Mouse (Mus musculus) embryo, embryonic 11.5 days (tissue): Measurements from ENCODE around the gene Fkbp1b.
"Not testable (repeated sequence)": the region's sequence is repeated elsewhere in the genome, so short reads cannot be mapped to it uniquely, and the experiment has no call there.

Source experiments
- DNase-seq: peaks from one replicate; pipeline ENCODE4 v3.0.0-alpha.2; 2012; ENCODE audit warnings: low read depth, low spot score

The Fkbp1b gene

DNA sequence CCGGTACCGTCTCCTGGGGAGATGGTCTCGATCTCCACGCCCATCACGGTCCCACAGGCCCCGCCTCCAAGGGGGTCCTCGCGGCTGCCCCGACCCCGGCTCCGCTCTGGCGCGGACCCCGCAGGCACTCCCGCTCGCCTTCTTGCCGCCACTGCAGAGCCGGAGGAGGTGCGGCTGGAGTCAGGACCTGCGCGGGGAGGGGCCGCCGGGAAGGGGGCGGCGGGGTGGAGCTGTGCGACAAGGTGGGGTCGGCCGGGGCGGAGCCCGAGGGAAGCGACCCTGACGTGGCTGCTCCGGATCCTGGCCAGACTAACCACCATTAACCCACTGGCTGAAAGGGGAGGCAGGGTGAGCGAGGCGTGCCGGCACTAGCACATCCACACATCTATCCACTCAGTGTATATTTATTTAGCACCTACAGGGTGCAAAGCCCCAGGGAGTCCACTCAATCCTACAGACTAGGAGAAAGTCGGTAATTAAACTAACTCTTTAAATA lies at the start of gene Fkbp1b:
TSS of gene Fkbp1b (minus strand) at position 200 of the 496 bp plus-strand sequence.
- peak; percentile 46 for DNase-seq

DNA sequence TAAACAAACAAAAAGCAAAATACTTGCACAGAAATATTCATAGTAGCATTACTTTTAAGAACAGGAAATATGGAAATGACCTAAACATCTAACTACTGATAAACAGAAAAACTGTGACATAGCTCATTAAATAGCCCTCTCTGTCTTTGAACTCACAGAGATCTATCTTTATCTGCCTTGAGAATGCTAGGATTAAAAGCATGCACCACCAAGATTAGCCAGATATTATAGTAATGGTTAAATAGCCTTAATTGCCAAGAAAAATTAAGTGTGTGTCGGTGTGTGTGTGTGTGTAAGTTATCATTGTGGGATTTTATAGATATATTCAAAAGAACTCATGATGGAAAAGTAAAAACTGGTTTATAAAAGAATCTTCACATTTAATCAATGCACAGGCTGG lies 48.5 kb upstream of the Fkbp1b start:
- DNase-seq = no peak

DNA sequence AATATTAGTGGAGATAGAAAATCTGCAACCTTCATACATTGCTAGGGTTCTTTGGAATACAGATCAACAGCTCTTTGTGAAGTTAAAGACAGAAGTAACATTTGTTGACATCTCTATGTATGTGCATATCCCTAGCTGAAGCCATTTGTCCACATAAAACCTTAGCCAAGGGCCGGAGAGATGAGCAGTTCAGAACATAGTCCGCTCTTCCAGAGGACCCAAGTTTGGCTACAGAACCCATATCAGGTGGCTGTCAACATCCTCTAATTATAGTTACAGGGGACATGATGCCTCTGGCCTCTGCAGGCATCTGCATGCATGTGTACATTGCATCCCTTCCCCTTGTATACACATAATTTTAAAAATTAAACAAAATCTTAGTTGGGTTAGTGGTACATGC lies 47.9 kb upstream of the Fkbp1b start:
- no peak for DNase-seq

DNA sequence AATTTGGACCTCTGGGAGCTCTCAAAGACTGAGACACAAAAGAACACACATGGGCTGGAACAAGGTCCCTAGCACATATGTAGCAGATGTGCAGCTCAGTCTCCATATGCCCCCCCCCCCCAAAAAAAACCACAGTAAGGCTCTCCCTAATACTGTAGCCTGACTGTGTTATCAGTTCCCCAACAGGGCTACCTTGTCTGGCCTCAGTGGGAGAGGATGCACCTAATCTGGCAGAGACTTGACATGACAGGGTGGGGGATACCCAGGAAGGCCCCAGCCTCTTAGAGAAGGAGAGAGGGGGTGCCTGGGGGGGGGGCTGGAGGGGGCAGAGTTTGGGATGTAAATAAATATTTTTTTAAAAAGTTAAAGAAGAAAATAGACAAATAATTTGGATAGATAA lies 47.3 kb upstream of the Fkbp1b start:
- DNase-seq = no peak

DNA sequence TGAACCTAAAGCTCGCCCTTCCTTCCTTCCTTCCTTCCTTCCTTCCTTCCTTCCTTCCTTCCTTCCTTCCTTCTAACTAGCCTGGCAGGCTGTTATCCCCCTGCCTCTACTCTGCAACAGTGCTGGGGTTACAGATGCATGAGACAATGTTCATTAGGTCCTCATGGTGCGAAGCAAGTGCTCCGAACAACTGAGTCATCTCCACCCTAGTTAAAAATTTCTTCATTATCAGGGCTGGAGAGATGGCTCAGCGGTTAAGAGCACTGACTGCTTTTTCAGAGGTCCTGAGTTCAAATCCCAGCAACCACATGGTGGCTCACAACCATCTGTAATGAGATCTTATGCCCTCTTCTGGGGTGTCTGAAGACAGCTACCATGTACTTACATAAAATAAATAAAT lies 45.2 kb upstream of the Fkbp1b start:
- DNase-seq = not testable (repeated sequence)

DNA sequence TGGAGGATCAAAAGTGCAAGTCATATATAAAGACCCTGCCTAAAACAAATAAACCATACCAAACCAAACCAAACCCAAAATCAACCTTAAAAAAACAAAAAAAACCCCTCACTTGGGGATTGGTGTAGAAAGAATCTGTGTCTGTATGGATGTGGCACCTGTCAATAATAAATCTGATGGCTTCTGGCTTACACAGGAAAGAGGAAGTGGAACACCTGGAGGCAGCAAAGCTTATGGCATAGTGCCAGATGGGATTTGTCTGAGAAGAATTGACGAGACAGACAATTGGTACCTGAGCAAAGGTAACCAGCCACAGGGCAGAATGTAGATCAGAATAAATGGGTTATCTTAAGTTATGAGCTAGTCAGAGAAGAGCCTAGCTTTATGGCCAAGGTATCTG lies 43.7 kb upstream of the Fkbp1b start:
- no peak for DNase-seq

- DNase-seq = no peak
Observed at GRCm38 (mm10) chr12:4882086-4882485, 40.7 kb upstream of the Fkbp1b start.

GRCm38 (mm10) chr12:4879048-4879447 lies 37.7 kb upstream of the Fkbp1b start:
- DNase-seq = no peak

DNA sequence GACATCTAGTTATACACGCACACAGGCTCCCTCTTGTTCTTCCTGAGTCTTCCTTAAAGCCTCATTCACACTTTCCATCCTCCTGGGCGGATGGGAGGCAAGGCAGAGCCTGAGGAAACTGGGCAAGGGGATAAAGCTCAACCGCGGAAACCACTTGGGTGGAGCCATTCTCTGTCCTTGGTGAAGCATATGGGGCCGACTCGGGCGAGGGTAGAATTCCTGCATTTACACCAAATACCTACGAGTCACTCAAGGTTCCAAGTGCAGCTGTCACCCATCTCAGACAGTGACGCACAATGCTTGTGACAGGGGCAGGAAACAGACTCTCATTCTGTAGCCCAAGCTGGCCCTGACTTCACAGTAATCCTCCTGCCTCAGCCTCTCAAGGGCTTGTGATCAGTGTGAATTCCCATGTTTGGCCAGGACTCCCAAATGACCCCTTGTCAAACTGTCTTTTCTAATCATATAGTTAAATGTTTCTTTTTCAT lies 36.9 kb upstream of the Fkbp1b start:
- no peak for DNase-seq

GRCm38 (mm10) chr12:4875623-4876022 lies 34.2 kb upstream of the Fkbp1b start:
- DNase-seq = no peak

DNA sequence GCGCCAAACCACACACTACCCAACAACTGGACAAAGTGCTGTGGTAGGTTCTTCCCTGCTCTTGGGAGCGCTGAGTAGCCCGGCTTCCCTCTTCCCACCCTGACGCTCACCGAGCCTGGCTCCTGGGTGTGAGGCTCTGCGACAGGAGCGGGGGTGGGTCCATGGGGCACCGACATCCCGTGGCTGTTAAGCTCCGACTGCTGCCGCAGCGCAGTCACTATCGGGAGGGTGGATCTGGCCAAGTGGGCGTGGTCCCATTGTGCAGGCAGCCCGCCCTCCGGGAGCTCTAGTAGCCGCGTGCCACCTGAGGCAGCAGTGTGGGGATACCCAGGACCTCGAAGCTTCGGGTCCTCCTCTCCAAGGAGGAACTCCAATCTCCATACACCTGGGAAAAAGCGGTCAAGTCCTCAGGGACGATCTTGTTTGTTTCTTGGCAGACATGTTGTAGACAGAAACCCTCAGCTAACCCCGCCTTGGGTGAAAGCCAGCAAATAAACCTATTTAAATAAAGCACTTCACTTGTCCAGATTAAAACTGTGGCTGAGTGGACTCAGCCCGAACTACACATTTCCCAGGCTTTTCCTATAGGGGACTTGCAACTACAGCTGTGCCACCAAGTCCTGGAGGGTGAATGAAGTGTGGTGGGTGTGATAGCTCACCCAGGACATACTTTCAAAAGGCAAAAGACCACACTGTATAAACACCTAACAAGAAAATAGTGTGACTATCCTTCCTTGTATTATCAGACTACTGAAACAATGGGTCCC lies 33.0 kb upstream of the Fkbp1b start, which contains the start of gene Mfsd2b:
TSS of gene Mfsd2b (minus strand) at position 199 of the 767 bp plus-strand sequence.
- peak; percentile 47 for DNase-seq

GRCm38 (mm10) chr12:4873531-4873930 lies 32.1 kb upstream of the Fkbp1b start:
- no peak for DNase-seq

GRCm38 (mm10) chr12:4872983-4873477 lies 31.6 kb upstream of the Fkbp1b start:
- no peak for DNase-seq

- no peak for DNase-seq
Observed at GRCm38 (mm10) chr12:4872273-4872672, 30.9 kb upstream of the Fkbp1b start.

DNA sequence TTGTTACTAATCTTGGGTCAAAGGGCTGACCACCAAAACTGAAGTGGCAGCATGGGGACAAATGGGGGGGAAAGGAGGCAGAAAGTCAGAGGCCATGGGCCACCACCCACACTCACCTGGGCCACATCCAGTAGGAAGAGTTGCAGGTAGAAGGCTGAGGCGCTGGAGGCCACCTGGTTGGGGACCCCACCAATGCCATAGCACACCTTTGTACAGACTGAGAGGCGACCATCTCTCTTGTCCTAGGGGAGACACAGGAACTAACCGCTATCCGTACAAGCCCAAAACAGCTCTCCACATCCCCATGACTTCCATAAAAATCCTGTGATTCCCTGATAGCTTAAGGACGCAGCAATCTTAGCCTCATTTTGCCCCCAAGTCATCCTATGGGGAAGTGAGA lies 29.9 kb upstream of the Fkbp1b start:
- no peak for DNase-seq

- no peak for DNase-seq
Observed at GRCm38 (mm10) chr12:4868924-4869323, 27.5 kb upstream of the Fkbp1b start.

GRCm38 (mm10) chr12:4864338-4864690 lies 22.9 kb upstream of the Fkbp1b start:
- no peak for DNase-seq

DNA sequence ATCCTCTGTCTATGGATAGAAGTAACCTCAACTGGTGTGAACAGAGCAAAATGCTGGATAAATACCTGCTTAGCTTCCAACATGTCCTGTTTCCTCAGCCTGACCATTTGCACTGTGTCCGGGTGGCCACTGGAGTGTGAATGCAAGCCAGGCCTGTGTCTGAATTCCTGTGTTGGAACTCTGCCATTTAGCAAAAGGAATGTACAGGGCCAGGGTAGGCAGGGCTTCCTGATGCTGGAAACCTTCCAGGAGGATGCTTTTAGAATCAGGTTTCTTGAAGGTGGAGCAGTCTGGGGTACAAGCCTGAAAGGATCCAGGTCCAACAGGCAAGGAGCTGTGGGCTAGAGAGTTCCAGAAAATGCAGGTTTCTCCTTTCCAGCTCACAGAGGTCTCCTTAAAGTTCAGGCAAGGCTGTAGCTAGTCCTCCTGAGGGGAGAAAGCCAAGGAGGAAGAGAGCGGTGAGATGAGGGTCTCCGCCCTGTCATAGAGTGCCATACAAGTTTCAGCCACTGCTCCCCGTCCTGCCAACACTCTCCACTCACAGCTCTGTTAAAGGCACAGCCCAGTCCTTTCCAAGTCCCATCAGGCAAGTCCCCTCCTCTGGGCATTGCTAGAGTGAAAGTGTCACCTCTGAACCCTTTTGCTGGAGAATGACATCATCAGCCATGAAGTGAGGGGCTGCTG lies 22.4 kb upstream of the Fkbp1b start:
- no peak for DNase-seq

- no peak for DNase-seq
Observed at GRCm38 (mm10) chr12:4862672-4863071, 21.3 kb upstream of the Fkbp1b start.

GRCm38 (mm10) chr12:4859241-4859914 lies 18.0 kb upstream of the Fkbp1b start:
- no peak for DNase-seq

DNA sequence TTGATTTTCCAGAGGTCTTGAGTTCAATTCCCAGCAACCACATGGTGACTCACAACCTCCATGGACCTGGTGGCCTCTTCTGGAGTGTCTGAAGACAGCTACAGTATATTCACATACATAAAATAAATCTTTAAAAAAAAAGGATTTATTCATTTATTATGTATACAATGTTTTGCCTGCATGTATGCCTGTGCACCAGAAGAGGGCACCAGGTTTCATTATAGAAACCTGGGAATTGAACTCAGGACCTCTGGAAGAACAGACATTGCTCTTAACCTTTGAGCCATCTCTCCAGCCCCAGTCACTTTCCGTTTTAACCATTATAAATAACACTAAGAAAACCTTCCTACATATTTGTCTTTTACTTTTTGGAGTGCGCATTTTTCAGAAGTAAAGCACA lies 15.4 kb upstream of the Fkbp1b start:
- DNase-seq = no peak

GRCm38 (mm10) chr12:4856160-4856559 lies 14.8 kb upstream of the Fkbp1b start:
- no peak for DNase-seq
